Mouse (Mus musculus) natural killer cell, adult 2 months (primary cell): Measurements from ENCODE around the gene Hdgfl2.

Source experiments
- DNase-seq, 2 experiments: peaks; one replicate each; pipeline ENCODE4 v3.0.0; 2022; ENCODE audit warnings: low spot score in 2 of 2

Gene Hdgfl2

DNA sequence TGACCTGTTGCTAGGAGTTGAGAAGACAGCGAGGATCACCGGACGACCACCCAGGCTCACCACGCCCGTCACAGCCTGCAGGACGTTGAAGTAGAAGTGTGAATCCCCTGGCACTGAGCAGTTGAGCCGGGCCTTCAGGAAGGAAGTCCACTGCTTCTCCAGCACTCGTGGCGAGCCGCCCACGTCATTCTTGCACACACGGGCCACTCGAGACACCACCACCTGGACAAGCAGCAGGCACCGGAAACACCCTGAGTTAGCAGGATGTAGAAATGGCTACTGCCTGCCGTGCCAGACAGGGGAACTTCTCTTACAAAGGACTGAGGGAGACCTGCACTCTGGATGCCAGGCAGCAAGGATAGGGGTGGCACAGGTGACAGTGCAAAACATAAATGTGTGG is 48.8 kb downstream of the Hdgfl2 start:
- no peak for DNase-seq

DNA sequence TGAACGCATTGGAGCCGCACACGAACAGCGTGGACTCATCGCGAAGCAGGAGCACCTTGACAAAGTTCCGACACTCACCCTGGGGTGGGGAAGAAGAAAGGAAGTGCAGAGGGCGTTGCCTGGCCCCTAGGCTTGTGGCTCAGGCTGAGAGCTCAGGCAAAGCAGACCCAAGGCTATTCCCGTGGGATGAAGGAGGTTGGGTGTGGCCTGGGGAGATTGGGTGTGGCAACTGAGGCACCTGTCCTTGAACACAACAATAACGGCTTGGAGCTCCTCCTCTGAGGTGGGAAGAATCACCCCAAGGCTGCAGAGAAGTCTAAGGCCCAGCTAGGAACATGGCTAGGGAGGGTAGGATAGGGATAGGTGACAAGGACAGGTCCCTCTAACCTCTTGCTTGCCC is 51.7 kb downstream of the Hdgfl2 start:
- DNase-seq = no peak

DNA sequence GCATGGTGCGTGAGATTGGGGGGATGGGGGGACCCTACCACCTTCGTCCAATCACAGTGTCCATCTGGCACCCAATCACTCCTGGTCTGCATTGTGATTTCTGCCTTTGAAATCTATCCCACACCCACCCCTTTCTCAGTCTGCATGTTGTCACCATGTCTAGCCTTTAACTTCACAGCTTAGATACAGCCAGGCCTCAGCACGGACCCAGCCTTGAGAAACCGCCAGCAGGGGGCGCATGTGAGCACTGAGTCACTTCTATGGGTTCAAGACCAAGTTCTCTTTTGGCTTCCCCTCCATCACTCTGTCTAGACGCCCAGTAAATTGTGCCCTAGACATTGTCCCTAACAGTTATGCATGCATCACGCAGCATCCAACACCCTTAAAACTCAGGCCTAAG is 52.4 kb downstream of the Hdgfl2 start:
- peak; percentile 59 to 81 for DNase-seq

DNA sequence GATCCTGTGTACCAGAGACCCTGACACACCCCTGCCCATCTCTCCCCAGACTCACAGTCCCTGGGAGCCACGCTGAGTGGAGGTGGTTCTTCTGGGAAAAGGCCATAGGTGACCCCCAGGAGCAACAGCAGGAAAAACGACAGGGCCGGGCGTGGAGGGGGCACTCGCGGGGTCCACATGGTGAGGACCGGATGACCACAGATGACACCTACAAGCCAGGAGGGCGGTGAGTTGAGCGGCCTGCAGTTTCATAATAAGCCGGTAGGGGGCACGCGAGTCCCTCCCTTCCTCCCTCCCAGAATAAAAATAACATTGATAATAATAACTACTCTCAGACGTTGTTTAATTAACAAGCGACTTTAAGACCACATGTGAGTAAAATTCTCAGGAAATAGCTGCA is 53.2 kb downstream of the Hdgfl2 start:
- peak; percentile 78 to 82 for DNase-seq

DNA sequence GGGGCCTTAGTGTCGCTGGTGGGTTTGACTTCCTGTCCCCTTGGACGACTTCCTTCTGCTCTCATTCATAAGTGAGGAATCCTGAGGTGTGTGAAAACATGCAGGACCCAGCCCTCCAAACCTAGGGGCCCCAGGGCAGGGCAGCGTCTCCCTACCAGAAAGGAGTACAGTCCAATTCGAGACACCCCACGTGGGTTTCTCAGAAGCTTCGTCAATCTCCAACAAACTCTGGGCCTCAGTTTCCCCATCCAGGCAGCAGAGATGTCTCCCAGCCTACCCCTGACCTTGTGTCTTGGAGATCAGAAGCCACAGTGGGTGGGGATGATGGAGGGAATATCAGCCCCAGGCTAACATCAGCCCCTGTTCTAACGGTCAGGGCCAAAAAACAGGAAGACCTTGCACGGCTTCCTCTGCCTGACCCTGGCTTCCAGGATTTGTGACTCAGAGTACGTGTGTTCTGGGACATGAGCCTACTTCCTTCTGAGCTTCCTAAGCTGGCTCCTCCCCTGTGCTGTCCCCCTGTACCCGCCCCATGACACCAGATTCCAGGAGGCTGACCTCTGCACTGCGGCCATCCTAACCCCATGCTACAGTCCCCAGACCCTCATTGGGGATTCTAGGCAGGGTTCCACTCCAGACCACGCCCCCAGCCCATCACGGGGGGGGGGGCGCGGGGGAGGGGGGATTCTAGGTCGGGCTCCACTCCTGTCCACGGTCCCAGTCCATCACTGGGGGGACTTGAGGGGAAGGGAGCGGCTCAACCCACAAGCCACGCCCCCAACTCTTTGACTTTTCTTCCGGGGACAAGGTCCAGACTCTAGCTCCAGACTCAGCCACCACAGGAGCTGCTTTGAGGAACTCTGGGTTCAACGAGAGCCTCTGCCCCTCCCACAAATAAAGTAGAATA is 54.3 kb downstream of the Hdgfl2 start:
- no peak for DNase-seq

DNA sequence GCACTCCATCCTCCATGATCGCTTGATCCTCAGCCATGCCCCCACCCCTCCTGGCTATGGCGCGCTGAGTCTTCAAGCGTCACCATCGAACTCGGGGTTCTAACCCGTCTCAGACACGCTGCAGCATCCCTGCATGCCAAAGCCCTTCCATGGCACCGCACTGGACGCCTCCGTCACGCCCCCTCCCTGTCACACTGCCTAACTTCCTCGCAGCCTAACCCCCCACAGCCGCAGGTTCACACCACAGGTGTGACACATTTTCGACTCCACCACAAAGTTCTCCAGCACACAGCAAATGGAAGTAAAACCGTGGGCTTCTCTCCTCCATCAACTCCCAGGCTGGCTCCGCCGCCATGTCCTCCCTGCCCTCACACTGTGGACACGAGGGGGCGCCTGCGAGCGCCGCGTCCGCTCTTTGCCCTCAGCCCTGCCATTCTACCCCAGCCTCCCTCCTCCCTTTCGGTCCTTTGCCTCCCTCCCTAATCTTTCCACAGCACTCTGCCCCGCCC is 55.1 kb downstream of the Hdgfl2 start:
- DNase-seq = peak; percentile 64 to 77

DNA sequence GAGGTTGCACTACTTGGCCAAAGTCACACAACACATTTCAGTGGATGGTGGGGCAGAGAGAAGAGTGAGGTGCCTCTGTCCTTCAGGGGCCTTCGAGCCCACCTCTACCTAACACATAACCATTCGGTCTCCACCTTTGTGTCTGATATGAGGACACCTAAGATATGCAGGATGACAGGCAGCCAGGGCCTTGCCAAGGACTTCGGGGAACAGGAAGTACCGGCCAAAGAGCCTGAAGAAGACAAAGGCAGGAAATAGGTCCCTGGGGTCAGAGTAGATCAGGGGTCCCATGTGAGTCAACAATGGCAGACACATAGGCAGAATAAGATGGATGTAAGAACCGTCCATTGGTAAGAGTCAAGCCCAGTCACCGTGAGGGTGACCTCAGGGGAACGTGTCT is 57.1 kb downstream of the Hdgfl2 start:
- no peak for DNase-seq

DNA sequence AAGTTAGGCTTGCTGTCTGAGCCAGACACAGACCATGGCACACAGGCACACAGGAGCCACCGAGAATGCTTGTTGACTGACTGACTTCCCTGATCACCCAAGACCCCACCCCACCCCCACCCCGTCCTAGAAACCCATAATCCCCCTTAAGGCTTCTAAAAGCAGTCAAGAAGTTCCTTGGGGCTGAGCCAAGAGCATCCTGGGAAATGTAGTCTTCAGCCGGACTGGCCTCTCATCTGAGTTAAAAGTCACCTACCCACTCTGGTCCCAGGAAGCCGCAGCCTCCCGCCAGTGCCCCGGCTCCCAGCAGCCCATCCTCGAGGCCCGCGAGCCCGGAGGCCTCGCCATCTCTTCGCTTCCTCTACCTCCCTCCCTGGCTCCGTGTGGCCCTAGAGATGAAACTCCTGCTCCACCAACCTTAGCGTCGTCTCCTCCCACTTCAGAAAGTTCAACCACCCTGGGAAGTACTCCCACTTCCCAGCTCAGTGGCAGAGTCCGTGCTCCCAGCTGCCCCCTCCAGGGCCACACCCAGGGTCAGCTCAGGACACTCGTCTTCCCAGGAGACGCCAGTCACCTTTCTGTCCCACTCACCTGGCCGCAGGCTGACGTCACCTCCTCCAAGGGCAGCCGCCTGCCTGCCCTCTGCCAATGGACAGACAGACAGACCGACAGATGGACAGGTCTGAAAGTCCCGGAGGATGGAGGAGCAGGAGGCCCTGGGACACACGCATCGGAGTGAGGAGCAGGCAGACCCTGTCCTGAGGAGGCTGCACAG is 58.6 kb downstream of the Hdgfl2 start:
- DNase-seq = no peak

DNA sequence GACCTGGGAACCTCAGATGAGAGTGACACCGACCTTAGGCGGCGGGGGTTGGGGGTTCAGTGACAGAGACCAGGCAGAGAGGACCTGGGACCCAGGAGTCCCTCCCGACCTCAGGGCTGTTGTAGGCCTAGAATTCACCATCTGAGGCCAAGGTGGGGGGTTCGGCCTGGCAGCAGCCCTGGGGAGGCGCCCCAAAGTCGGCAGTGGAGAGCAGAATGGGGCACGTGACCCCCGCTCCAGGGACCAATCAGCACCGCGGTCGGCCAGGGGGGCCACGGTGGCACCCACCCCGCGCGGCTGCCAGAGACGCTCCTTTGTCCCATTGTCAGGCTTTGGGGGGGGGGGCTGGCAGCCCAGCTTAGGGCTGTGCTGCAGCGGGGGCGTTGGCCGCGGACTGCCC is 59.9 kb downstream of the Hdgfl2 start:
- no peak for DNase-seq

DNA sequence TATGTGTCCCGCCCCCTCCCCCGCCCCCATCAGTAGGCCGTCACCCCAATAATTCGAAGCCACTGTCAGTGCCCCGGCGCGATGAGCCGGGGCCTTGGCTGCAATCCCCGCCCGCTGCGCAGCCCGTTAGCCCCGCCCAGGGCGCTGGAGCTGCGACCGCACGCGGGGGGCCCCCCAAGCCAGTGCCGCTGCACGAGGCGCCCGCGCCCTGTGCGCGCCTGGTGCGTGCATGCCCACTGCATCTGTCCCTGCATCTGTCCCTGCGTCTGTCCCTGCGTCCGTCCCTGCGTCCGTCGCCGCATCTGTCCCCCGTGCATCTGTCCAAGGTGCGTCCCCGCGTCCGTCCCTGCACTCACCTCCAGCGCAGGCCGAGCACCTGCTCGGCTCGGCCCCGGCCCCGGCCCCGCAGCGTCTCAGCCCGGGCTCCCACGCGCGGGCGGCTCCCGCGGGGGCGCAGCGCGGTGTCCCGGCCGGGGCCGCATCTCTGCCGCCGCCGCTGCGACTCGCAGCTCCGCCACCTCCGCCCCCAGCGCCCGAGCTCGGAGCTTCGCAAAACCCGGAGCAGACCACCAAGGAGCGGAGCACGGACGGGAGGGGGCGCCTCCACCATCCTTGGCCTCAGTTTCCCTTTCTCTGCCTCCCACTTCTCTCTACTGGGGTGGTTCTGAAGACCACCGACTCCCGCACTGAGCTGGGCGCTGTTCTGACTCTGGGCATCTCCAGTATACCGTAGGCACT is 60.6 kb downstream of the Hdgfl2 start, which contains the start of gene Sema6b:
Gene Sema6b (minus strand): TSS at position 486 of the 738 bp plus-strand sequence.
- no peak for DNase-seq

DNA sequence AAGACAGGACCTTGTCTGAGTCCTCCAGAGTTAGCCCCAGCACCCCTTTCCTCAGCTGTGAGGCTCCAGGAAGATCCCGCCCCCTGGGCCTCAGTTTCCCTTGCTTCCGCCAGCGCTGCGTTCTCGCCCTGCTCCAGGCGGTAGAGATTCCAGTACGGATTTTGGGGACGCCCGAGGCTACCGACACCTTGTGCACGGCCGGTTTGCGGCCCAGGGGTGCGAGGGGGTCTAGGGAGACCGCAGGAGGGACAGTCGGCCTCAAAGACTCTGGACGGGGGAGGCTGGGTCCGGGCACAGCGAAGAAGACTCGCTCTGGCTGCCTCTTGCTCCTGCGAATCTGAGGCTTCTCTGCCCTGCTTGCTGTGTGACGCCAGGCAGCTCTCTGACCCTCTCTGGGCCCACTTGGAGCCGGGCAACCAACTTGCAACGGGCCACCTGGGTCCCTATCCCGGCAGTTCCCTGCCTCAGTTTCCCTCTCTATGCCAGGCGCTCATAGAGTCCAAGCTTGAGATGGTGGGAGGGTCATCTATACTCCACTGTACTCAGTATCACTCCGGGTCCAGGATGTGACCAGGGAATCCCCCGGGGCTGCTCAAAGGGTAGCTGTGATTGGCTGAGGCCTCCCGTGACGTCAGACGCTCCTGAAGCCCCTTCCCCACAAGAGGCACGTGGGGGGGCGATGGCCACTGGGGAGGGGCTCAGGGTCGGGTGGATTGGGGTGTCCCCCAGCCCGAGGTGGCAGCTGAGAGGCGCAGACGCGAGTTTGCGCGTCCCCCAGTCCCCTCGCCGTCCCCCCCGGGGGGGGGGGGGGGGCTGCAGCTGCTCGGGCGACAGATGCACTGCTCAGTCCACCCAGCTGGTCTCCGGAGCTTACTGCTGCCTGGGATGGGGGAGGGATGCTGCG is 62.5 kb downstream of the Hdgfl2 start:
- no peak for DNase-seq

DNA sequence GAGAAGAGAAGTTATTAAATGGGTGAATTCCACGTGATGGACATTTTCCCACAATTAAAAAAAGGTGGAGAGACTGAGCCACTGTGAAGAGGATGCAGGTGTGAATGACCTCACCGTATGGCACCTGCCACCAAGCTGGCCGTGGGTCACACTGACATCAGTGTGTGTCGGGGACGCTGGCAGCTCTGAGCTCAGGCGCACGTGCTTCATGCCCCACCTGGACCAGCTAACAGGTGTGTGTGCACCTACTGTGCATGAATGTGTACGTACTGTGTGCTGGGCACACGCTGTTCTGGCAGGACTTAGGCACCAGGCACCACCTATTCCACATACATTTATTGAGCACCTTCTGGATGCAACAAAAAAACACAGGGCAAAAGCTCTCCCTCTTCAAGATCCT is 65.1 kb downstream of the Hdgfl2 start:
- no peak for DNase-seq

DNA sequence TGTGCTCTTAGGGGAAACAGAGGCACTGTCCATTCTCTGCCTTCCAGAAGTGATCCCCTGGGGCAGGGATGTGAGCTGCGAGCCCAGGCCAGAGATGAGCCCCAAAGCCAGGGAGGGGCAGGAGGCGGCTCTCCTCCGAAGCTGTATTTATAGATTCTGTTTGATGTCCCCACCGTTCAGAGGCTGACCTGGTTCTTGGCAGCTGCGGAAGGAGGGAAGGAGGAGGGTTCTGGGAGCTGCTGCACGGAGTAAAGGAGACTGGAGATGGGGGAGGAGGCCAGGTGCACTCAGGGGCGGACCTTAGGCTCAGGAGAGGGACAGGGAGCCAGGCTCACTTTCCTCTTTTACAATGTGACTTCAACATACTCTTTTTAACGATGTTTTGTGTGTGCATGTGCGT is 66.7 kb downstream of the Hdgfl2 start:
- DNase-seq = no peak

DNA sequence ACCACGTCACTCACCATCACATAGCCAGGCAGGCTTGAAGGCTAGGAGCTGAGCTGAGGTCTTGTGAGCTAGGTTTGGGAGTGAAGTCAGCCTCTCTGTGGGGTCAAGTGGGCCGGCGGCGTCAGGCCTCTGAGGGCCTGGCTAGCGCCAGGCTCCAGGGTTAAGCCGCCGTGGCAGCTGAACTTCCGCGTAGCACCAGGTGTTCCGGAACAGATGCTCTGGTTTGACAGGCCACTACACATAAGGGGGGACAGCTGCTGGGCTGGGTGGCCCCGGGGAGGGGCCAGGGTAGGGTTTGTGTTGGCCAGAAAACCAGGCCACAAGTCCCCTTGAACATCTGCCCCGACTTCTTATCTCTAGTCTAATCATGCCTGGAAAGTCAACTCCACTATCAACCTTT is 68.0 kb downstream of the Hdgfl2 start:
- no peak for DNase-seq

DNA sequence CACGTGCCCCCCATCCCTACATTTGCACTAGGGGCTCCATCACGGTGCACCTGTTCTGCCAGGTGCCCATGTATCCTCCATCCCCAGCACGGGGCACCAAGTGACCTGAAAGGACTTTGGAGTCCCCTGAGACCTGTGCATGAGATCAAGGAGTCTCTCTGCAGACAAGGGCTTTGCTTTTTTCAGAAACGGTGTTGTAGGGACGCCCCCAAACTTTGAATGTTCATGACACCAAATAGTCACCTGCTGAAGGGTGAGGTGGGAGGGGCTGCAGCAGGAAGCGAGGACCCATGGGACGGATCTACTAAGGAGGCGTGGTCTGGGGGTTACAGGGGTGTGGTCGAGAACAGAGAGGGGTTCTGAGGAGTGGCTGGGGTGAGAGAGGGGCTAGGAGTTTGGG is 68.8 kb downstream of the Hdgfl2 start:
- peak in 1 of 2 experiments; percentile 28 for DNase-seq

DNA sequence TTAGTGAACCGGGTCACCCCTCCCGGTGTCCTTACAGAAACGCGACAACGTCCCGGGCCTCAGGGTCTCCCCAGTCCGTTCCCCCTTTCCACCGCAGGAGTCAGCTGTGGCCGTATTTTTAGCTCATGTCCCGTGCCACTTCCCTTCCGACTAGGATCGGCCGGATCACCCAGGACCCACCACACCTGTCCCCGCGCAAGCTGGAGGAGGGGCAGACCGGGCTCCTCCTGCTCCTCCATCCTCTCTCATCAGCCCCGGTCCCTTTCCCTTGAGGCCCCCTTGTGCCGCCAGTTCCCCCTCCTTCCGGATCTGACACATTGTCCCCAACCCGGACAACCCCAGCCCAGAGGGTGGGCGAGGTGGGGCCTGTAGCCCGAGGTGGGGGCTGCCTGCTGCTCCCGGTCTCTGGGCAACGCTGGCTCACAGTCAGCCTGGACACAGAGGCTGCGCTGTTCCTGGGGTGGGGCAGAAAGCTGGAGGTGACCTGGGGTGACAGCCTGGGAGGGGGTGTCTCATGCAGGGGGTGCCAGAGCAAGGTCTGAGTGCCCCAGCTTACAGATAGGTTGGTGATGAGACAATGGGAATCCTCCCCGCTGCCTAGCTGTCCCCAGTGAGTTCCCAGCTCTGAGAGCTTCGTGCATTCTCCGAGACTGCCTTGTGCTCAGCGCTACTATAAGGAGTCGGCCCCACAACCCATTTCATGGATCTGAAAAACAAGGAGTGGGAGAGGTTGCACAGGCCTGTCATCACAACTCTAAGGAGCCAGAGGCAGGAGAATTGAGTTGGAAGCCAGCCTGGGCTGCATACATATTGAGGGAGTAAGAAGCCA is 69.6 kb downstream of the Hdgfl2 start:
- DNase-seq = no peak

DNA sequence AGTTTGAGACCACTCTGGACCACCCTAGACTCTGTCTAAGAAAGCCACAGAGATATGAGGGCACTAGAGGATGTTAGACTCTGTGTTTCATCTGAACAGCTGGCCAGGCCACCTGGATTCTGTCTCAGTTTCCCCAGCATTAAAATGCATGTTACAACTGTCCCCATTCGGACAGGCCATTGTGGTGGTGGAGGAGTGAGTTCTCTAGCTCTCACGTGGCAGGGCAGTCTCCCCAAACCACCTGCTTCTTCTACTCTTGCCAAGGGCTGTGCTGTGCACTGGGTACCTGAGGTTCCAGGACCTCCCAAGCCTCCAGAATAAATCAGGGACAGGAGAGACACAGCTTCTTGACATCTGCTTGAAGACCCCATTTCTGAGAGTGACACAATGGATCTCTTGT is 70.5 kb downstream of the Hdgfl2 start:
- DNase-seq = no peak
